Mouse (Mus musculus) granulocyte monocyte progenitor cell, adult 5-6 weeks (primary cell): ENCODE measurements around the gene Hmgcs2. TPM values are rescaled to one million over a fixed set of nuclear protein-coding genes. Genes with fewer than 3 reads are reported as not detected.
A peak's percentile ranks its signal among the peaks of the same experiment; 100 is the strongest.

ENCODE experiments used
- ATAC-seq: replicated peaks from 2 replicates; pipeline ENCODE4 v1.8.0; 2016; ENCODE audit warnings: mild to moderate bottlenecking, moderate TSS enrichment, inconsistent platforms; ENCODE audit not compliant: poor library complexity, severe bottlenecking
- total RNA-seq, 2 experiments: library from RNA; stranded (forward) in 1 of 2; stranded (reverse) in 1 of 2; fragments of 200-712, 200-1000 nt in 1 of 2; fragments of >200 nt in 1 of 2; fragmentation: Nextera tagmentation in 1 of 2; gene quantifications; 2 replicates each; pipeline ENCODE4 v1.2.3; 2014 to 2017

Gene Hmgcs2
- total RNA-seq (2014; fragmentation: Nextera tagmentation) (0.17 TPM in 1 of 2 replicates, not detected in the other), total RNA-seq (2017) (not detected in 2 replicates)

GRCm38 (mm10) chr3:98280204-98280932 lies at the start of gene Hmgcs2:
Gene Hmgcs2, plus strand, starts transcription at chr3:98280435.
- no peak for ATAC-seq

GRCm38 (mm10) chr3:98233504-98233903 lies 46.7 kb upstream of the Hmgcs2 start:
- no peak for ATAC-seq

GRCm38 (mm10) chr3:98236266-98236665 lies 44.0 kb upstream of the Hmgcs2 start:
- no peak for ATAC-seq

DNA sequence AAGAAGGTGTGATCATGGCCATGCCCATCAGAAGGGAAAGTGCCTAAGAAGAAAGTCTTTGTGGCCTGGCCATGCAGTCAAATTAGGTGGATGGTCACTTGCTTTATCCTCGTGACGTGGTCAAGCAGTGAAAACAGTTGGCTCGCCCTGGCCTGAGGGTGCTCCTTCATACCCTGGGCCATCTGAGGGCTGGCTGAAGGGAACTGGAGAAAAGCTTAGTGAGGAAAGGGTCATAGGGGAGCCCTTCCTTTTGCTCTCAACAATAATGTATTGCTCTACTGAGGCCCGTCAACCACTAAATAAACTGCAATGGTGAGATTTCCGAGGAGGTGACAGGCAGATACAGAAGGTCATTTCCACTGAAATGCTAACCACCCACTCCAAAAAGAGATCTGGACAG lies 43.0 kb upstream of the Hmgcs2 start:
- ATAC-seq: no peak

DNA sequence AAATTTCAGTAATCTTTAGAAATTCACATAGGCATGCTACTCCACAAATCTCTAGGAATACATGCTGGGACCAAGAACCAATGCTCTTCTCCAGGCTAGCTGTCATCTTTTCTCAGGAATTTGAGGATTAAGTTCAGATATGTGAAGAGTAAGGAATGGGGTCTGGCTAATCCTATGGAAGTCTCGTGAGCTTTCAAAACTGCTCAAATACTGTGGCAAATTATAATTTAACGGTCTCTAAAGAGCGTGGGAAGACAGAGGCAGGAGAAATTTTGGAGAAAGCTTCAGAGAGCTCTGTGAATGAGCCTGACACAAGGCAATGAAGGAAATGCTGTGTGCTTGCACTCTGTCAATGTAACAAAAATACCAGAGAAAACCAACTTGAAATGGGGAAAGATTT lies 42.1 kb upstream of the Hmgcs2 start:
- ATAC-seq: no peak

DNA sequence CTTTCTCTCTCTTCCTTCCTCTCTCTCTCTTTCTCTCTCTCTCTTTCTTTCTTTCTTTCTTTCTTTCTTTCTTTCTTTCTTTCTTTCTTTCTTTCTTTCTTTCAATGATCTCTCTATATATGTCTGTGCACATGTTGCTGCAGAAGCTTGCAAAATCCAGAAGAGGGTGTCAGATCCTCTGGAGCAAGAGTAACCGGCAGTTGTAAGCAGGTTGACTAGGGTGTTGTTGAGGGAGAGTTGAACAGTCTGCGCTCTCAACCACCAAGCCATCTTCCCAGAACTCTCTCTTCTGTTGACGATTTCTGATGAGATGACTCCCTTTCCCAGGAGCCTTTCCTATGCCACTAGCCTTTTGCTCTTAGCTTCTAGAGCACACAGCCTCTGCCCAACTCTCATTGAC lies 38.2 kb upstream of the Hmgcs2 start:
- ATAC-seq: no peak

- no peak for ATAC-seq
These were observed 37.7 kb upstream of the Hmgcs2 start for GRCm38 (mm10) chr3:98242458-98243037.

DNA sequence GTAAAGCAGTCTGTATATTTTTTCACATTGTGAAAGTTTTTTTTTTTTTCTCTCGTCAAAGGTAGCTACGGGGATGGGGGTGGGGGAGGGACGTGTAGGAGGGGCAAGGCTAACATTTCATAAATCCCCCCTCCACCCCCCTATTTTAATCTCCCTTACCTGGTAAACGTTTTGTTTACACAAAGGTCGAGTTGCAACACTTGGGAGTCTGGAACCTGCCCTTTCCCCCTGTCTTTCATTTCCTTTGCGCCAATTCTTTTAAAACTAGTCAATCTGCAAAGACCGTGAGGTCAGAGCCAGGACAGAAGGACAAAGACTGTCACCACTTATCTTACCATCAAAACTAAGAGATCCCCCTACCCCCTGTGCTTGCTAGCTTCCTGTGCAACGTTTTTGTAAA lies 34.3 kb upstream of the Hmgcs2 start:
- no peak for ATAC-seq

- ATAC-seq: no peak
These were observed 33.1 kb upstream of the Hmgcs2 start for GRCm38 (mm10) chr3:98246985-98247751.

DNA sequence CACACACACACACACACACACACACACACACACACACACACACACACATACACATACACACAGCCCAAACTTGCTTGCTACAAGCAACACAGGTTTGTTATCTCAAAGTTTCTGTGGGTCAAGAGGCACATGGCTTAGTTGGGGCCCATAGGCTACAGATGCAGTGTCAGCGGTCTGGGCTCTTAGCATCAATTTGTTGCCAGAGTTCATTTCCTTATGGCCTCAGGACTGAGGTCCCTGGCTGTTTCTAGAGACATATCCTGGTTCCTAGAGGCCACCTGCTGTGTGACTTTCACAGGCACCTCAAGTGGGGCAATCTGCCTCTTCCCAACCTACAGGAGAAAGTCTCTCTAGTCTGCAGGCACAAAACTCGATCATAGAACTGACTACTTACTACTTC lies 30.9 kb upstream of the Hmgcs2 start:
- no peak for ATAC-seq

- ATAC-seq: peak; percentile 37
These were observed 30.3 kb upstream of the Hmgcs2 start for GRCm38 (mm10) chr3:98249833-98250448.

- ATAC-seq: peak; percentile 50; the same call in 1 of the 2 replicates
These were observed 26.2 kb upstream of the Hmgcs2 start for GRCm38 (mm10) chr3:98254059-98254458.

GRCm38 (mm10) chr3:98254656-98255583 lies 25.3 kb upstream of the Hmgcs2 start:
- no peak for ATAC-seq

GRCm38 (mm10) chr3:98258723-98259122 lies 21.5 kb upstream of the Hmgcs2 start:
- ATAC-seq: peak; percentile 61; the same call in 1 of the 2 replicates

DNA sequence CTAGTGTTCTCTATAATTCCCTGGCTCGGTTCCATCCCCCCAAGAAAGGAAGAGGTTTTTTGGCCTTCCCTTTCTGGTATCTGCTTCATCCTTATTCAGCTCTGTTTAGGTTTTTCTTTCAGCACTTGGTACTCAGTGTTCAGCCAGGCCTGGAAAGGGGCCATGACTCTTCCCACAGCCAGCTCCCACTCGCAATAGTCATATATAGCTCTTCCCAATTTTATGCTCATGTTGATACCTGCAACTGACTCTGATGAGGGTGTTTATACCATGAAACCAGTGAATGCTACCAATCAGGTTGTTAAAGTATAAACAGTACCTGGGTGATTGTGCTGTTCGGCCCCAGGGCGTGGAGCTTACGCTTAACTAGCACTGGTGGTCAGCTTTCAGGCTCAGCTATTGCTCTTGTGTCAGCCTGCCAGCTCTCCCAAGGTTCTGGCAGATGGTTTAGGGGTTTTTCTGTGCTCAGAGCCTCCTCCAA lies 20.9 kb upstream of the Hmgcs2 start:
- ATAC-seq: no peak

DNA sequence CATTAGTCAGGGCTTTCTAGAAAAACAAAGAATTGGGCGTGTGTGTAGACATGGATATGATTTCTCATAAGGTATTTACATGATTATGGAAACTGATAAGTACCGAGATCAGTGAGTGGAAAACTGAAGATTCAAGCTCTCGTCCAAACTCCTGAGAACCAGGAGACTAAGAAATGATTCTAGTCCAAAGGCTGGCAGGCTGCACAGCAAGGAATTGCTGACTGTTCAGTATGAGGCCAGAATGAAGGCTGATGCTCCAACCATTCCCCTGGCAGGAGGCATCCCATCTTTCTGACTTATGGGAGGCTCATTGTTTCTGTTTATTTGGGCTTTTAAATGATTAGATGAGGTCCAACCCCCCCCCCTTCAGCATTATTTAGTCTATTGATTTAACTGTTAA lies 19.7 kb upstream of the Hmgcs2 start:
- no peak for ATAC-seq

DNA sequence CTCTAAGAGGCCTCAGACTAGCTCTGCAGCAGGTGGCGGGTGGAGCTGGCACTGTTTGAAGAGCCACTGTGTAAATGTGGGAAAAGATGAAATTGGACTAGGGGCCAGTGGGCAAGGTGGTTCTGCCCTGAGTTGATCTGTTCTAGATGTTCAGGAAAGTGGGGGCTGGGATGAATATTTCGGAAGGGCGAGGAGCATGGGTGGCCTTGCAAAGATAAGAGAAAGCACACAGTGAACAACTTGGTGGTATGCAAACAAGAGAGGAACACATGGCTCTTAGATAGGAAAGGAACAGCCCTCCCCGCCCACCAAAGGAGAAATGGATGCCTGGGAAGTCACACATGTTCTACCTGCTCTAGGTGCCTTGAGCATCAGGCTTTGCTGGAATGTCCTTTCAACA lies 18.8 kb upstream of the Hmgcs2 start:
- ATAC-seq: no peak

DNA sequence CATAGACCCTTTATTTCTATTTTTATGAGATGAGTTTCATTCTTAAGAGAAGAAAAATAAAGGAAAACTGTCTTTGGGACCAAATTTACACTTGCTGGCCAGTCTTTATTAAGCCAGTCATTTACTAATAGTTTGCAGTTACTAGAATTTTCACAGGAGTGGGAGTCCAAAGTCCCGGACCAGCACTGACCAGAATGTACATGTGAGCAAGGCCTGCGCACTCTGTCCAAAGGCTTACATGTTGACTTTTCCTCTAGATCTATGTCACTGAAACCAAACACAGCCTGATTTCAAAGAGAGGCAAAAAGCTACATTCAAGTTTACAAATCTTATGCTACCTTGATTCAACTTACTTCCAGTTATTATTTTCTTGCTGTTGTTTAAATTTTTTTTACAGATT lies 18.1 kb upstream of the Hmgcs2 start:
- ATAC-seq: no peak

DNA sequence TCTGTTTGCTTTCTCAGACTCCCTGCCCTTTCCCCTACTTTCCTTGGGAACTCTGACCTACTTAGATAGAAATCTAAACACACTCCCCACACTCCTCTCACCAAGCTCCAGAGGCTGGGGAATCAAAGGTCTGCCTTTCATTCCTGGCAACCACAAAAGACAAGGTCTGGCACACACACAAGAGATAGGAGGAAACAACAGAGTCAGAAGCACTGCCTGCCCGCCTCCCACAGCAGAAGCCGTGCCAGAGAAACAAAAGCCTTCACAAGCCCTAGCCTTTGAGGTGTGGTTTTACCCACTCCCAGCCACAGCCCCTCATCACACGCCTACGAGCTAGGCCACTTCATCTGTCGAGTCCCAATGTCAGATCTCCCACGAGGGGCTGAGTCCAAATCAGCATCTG lies 13.0 kb upstream of the Hmgcs2 start:
- no peak for ATAC-seq
